Mouse (Mus musculus) adrenal gland, postnatal 14 days (tissue): ENCODE data around the gene Prpf4b. TPM values are rescaled to one million over a fixed set of nuclear protein-coding genes. Genes with fewer than 3 reads are reported as not detected.
"Not testable (repeated sequence)": the region's sequence is repeated elsewhere in the genome, so short reads cannot be mapped to it uniquely, and the experiment has no call there.

Experiments
- DNase-seq: peaks from one replicate; pipeline ENCODE4 v3.0.0; 2021; ENCODE audit warnings: mixed read lengths
- total RNA-seq: library from RNA; stranded (reverse); gene quantifications from 2 replicates; pipeline ENCODE4 v1.2.3, GENCODE M21; 2021

Gene Prpf4b
- total RNA-seq, 1 experiment from 2014 or later, result 100 TPM

DNA sequence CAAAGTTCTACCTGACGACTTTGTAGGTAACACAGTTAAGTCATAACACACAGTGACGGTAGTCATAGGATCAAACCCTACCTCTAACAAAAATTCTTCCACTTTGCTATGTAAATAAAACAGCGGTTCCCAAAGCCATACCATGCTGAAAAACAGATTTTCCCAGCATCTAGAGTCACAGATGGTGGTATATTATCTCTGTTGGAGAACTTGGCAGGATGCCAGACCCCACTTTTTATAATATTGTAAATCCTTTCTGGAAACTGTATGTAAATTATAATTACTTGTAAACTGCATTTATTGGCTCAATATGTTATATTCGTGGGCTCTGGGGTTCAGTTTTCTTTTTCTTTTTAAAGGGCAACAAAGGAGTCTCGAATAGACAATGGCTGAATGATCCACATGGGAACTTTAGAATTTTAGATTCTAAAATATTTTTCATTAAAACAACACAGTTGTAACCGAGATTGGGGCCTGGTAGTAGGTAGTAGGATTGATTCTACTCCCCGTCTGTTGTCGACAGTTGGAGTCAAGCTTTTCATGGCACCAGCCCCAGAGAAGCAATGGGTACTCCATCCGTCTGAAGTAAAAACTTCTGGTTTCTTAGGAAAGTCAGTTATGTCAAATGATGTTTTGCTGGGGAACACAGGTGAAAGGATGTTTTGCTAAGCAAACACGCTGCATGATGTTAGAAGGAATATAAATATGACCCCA, 60.0 kb downstream of the Prpf4b start:
- no peak for DNase-seq

DNA sequence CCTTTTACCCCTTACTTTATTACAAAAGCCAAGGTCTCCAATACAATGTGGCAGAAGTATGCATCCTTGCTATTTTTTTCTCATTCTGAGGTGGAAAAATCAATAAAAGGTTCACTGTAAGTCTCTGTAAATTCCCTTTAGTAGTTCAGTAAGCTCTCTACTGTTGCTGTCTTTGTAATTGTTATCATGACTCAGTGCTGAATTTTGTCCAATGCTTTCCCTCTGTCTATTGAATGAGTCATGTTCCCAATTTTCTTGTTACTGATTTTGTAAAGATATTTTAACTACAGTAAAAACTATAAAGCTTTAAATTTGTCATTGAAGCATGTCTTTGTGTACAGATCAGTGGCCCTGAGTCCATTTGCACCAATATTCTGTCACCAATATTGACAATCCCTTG, 67.3 kb downstream of the Prpf4b start:
- DNase-seq, result no peak

DNA sequence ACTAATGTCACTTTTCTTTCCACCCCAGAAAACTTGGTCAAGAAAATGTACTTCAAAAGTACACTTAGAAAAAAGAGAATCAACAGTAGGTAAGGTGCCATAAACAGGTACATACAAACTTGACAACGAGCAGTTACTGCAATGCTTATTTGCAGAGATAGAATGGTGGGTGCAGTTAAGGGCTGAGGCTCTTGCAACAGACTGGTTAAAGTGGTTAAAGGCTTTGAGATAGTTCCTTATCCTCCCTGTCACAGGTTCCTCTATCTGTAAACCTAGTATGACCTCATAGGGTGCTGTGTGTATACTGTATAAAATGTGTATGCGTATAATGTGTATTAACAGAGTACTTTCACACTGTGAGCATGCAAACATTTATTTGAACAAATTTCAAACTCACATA, 76.3 kb downstream of the Prpf4b start:
- not testable (repeated sequence) for DNase-seq

Other genes starting within 250 kb of the Prpf4b start
- 8.8 and 13.1 TPM in 2 replicates for gene Pxdc1, start 221.8 kb upstream of the Prpf4b start, total RNA-seq
- gene Fam50b, start 140.5 kb upstream of the Prpf4b start, total RNA-seq, result not detected in 2 replicates
- gene Fam217a, start 49.0 kb downstream of the Prpf4b start, total RNA-seq, result 0.85 and 1.5 TPM in 2 replicates
- gene 4933417A18Rik, start 49.1 kb downstream of the Prpf4b start, total RNA-seq, result not detected in 2 replicates
- gene Eci3, start 88.5 kb downstream of the Prpf4b start, total RNA-seq, result 2.3 and 3.8 TPM in 2 replicates
- gene Eci2, start 151.8 kb downstream of the Prpf4b start, total RNA-seq, result 164 and 182 TPM in 2 replicates